Mouse (Mus musculus): Measurements from ENCODE around the gene Ptprd. TPM values are rescaled to one million over a fixed set of nuclear protein-coding genes. Genes with fewer than 3 reads are reported as not detected.

The Ptprd gene
- polyA plus RNA-seq, 1 experiment from 2014 or later = 1.0 TPM

- DNase-seq (ENCODE audit: low spot score) = no peak
Observed at GRCm38 (mm10) chr4:76409159-76409558, 1802.6 kb downstream of the Ptprd start.

- no peak for DNase-seq (ENCODE audit: low spot score)
Observed at GRCm38 (mm10) chr4:76405862-76406454, 1805.8 kb downstream of the Ptprd start.

- DNase-seq (ENCODE audit: low spot score) = no peak
Observed at GRCm38 (mm10) chr4:76403219-76403618, 1808.5 kb downstream of the Ptprd start.

GRCm38 (mm10) chr4:76387887-76388286 lies 1823.9 kb downstream of the Ptprd start:
- DNase-seq (ENCODE audit: low spot score) = no peak

- DNase-seq (ENCODE audit: low spot score) = no peak
Observed at GRCm38 (mm10) chr4:76386978-76387824, 1824.6 kb downstream of the Ptprd start.

GRCm38 (mm10) chr4:76385818-76386217 lies 1825.9 kb downstream of the Ptprd start:
- no peak for DNase-seq (ENCODE audit: low spot score)

- DNase-seq (ENCODE audit: low spot score) = no peak
Observed at GRCm38 (mm10) chr4:76380312-76380917, 1831.3 kb downstream of the Ptprd start.

GRCm38 (mm10) chr4:76370041-76370880 lies 1841.5 kb downstream of the Ptprd start:
- DNase-seq (ENCODE audit: low spot score) = no peak

GRCm38 (mm10) chr4:76369101-76369500 lies 1842.7 kb downstream of the Ptprd start:
- DNase-seq (ENCODE audit: low spot score) = no peak

- no peak for DNase-seq (ENCODE audit: low spot score)
Observed at GRCm38 (mm10) chr4:76368291-76368690, 1843.5 kb downstream of the Ptprd start.

GRCm38 (mm10) chr4:76367285-76367684 lies 1844.5 kb downstream of the Ptprd start:
- DNase-seq (ENCODE audit: low spot score) = no peak

- no peak for DNase-seq (ENCODE audit: low spot score)
Observed at GRCm38 (mm10) chr4:76365871-76366270, 1845.9 kb downstream of the Ptprd start.

GRCm38 (mm10) chr4:76361546-76361945 lies 1850.2 kb downstream of the Ptprd start:
- no peak for DNase-seq (ENCODE audit: low spot score)

- DNase-seq (ENCODE audit: low spot score) = no peak
Observed at GRCm38 (mm10) chr4:76354167-76354566, 1857.6 kb downstream of the Ptprd start.

GRCm38 (mm10) chr4:76352468-76352867 lies 1859.3 kb downstream of the Ptprd start:
- DNase-seq (ENCODE audit: low spot score) = no peak

- DNase-seq (ENCODE audit: low spot score) = no peak
Observed at GRCm38 (mm10) chr4:76351201-76351979, 1860.4 kb downstream of the Ptprd start.

GRCm38 (mm10) chr4:76350241-76350962 lies 1861.4 kb downstream of the Ptprd start:
- no peak for DNase-seq (ENCODE audit: low spot score)

- DNase-seq (ENCODE audit: low spot score) = no peak
Observed at GRCm38 (mm10) chr4:76344059-76344458, 1867.7 kb downstream of the Ptprd start.

- no peak for DNase-seq (ENCODE audit: low spot score)
Observed at GRCm38 (mm10) chr4:76337926-76338325, 1873.8 kb downstream of the Ptprd start.

- DNase-seq (ENCODE audit: low spot score) = no peak
Observed at GRCm38 (mm10) chr4:76327346-76327745, 1884.4 kb downstream of the Ptprd start.

Data from thymus, postnatal 0 days (tissue).